Mouse (Mus musculus): ENCODE results near the gene Slc25a21.

DNA sequence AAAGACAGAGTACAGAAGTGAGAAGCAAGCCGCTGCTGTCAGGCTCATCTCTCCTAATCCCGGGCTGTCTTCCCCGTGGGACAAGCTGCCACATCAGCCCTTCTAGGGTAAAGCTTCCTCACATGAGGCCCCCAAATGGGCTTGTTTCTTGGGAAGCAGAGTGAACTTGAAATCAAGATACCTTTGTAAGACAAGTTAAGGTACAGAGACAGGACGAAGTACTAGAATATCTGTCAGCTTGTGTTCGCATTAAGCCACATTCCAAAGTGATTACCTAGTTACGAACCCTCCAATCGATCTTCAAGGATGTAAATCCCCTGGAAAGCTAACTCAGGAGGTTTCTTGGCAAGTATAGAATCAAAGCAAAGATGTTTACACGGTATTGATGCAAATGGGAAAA is 78.7 kb downstream of the Slc25a21 start:
- no peak for TF ChIP-seq POLR2A (IDR thresholded peaks at IDR 0.05; ENCODE audit: borderline replicate concordance, control insufficient read depth, low read depth, low read length)
- no peak for TF ChIP-seq CTCF (IDR thresholded peaks at IDR 0.05; ENCODE audit: control insufficient read depth, insufficient read depth, low read length)

Measured in bone marrow, adult 2 months (tissue).